Comparison of ENCODE assay signal across 8 mouse cellular contexts in the genomic region with DNA sequence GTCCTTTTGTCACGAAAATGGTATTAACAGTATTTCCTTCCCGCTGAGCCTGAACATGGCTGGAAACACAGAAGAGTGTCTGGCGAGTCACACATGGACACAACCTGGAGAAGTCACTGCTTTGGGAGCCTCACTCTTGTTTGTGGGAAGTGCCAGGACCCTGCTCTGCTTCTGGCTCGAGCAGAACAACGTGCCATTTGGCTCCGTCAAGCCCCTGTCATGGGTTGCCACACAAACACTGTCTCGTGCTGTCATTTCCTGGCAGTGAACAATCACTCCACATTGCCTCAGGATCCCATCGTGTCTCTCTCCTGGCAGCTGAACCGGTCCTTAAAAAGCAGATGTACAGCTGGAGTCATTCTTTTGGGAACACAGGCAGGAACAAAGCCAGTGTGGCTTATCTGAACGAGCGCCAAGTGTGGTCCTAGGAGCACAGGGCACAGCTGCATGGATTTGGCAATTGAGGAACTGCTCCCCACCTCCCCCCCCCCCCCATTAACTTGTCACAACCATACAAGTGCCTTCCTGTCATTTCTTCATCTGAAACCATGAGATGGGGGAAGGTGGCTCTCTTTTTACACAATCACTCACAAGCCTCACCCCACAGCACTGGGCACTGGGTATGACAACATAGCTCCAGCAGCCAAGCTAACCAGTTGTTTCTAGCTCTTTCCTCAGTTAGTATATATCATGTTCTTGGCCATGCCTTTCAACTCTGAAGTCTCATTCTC. TPM values are rescaled to one million over a fixed set of nuclear protein-coding genes. Genes with fewer than 3 reads are reported as not detected.
DNase-seq lines count a peak whose midpoint lies in the region; ATAC-seq and TF ChIP-seq lines count a peak whose summit lies in the region.

No protein-coding gene starts in this region.

- intact Hi-C loops in heart, postnatal 10 days (cut with DNase I): loop anchor here (1.0 to 2.0 kb wide), 2 partner anchors 35 to 70 kb away; partner anchors contain the start of gene H3f3a

- peak; percentile 30 for ATAC-seq in forebrain, embryonic 14.5 days
- ATAC-seq in liver, embryonic 16.5 days (ENCODE audit: low read depth): no peak
- 0 out of 2 replicates have a peak, but pooled peaks have one; percentile 3 for ATAC-seq in neural tube, embryonic 11.5 days (ENCODE audit: insufficient read depth, low FRiP score, low TSS enrichment)

- peak; percentile 56 for DNase-seq in c-Kit-positive CD71-positive TER-119-positive erythroid progenitor cells, embryonic 14.5 days (ENCODE audit: low spot score)
- DNase-seq in forebrain, embryonic 14.5 days (ENCODE audit: low spot score): peak; percentile 84
- peak; percentile 85 for DNase-seq in heart, postnatal 10 days
- DNase-seq in kidney, postnatal 36 days: peak; percentile 40 to 49
- DNase-seq in neural tube, embryonic 11.5 days (ENCODE audit: low spot score): peak; percentile 56
- DNase-seq in thymus, adult 18-20 months: peak; percentile 45 to 60

- H3K4me3 ChIP-seq in E14TG2a.4 (replicated peaks; ENCODE audit: low read length): peak overlapping the region; percentile 61
- peak overlapping the region; percentile 29 for H3K4me3 ChIP-seq in forebrain, embryonic 14.5 days (ENCODE audit: low read depth, low read length)
- H3K4me3 ChIP-seq in liver, embryonic 16.5 days (ENCODE audit: low read depth, low read length): peak overlapping the region; percentile 54
- peak overlapping the region; percentile 23 for H3K4me3 ChIP-seq in neural tube, embryonic 11.5 days (ENCODE audit: low read depth, low read length)

- no peaks in the 10 kb centered on the region for H3K27me3 ChIP-seq in E14TG2a.4 (ENCODE audit: insufficient read depth, low read length)
- no peaks in the 10 kb centered on the region for H3K27me3 ChIP-seq in forebrain, embryonic 14.5 days (replicated peaks; ENCODE audit: control insufficient read depth, insufficient read depth, low read length)
- no peaks in the 10 kb centered on the region for H3K27me3 ChIP-seq in liver, embryonic 16.5 days (ENCODE audit: control insufficient read depth, insufficient read depth, low read depth, low read length)
- H3K27me3 ChIP-seq in neural tube, embryonic 11.5 days (ENCODE audit: control insufficient read depth, insufficient read depth, low read length): no peaks in the 10 kb centered on the region

- TF ChIP-seq CTCF in E14TG2a.4 (conservative IDR thresholded peaks at IDR 0.05; ENCODE audit: low read length): no peak

- H3K4me1 ChIP-seq in E14TG2a.4 (replicated peaks; ENCODE audit: low read depth, low read length): peaks cover 55% of the 10 kb centered on the region
- peaks cover 33% of the 10 kb centered on the region for H3K4me1 ChIP-seq in forebrain, embryonic 14.5 days (ENCODE audit: control insufficient read depth, insufficient read depth, low read length)
- peaks cover 37% of the 10 kb centered on the region for H3K4me1 ChIP-seq in liver, embryonic 16.5 days (ENCODE audit: control insufficient read depth, low read depth, low read length)
- peaks cover 27% of the 10 kb centered on the region for H3K4me1 ChIP-seq in neural tube, embryonic 11.5 days (ENCODE audit: control insufficient read depth, insufficient read depth, low read length)

- H3K9me3 ChIP-seq in E14TG2a.4 (ENCODE audit: low read length): no peaks in the 10 kb centered on the region
- no peaks in the 10 kb centered on the region for H3K9me3 ChIP-seq in forebrain, embryonic 14.5 days (replicated peaks; ENCODE audit: control insufficient read depth, low read length)
- H3K9me3 ChIP-seq in liver, embryonic 16.5 days (replicated peaks; ENCODE audit: control insufficient read depth, low read length): no peaks in the 10 kb centered on the region
- H3K9me3 ChIP-seq in neural tube, embryonic 11.5 days (ENCODE audit: control insufficient read depth, low read length): no peaks in the 10 kb centered on the region

- WGBS in forebrain, embryonic 14.5 days: 7% methylated on average over 11 of the region's 11 CpGs
- 5% methylated on average over 11 of the region's 11 CpGs for WGBS in liver, embryonic 16.5 days (ENCODE audit: insufficient replicate concordance)
- WGBS in neural tube, embryonic 11.5 days: 20% methylated on average over 11 of the region's 11 CpGs

- peaks cover 16% of the 10 kb centered on the region for H3K36me3 ChIP-seq in E14TG2a.4 (ENCODE audit: insufficient read depth, low read length)
- H3K36me3 ChIP-seq in forebrain, embryonic 14.5 days (ENCODE audit: control insufficient read depth, insufficient read depth, low read length): no peaks in the 10 kb centered on the region
- peaks cover 2% of the 10 kb centered on the region; the same call in 1 of the 2 replicates for H3K36me3 ChIP-seq in liver, embryonic 16.5 days (ENCODE audit: control insufficient read depth, insufficient read depth)
- no peaks in the 10 kb centered on the region for H3K36me3 ChIP-seq in neural tube, embryonic 11.5 days (ENCODE audit: control insufficient read depth, insufficient read depth, low read length)

- H3K27ac ChIP-seq in forebrain, embryonic 14.5 days (ENCODE audit: low read depth, low read length): peak overlapping the region; percentile 97
- peak overlapping the region; percentile 95 for H3K27ac ChIP-seq in liver, embryonic 16.5 days (ENCODE audit: low read length)
- peak overlapping the region; percentile 90 for H3K27ac ChIP-seq in neural tube, embryonic 11.5 days (ENCODE audit: low read depth, low read length)

- peak overlapping the region; percentile 66 for H3K9ac ChIP-seq in forebrain, embryonic 14.5 days (ENCODE audit: low read length)
- peak overlapping the region; percentile 75 for H3K9ac ChIP-seq in liver, embryonic 16.5 days (ENCODE audit: low read depth, low read length)
- H3K9ac ChIP-seq in neural tube, embryonic 11.5 days (ENCODE audit: low read length): peak overlapping the region; percentile 61

- peak overlapping the region; percentile 71 for H3K4me2 ChIP-seq in forebrain, embryonic 14.5 days (ENCODE audit: low read length)
- peak overlapping the region; percentile 78 for H3K4me2 ChIP-seq in liver, embryonic 16.5 days (ENCODE audit: low read depth, low read length)
- peak overlapping the region; percentile 55 for H3K4me2 ChIP-seq in neural tube, embryonic 11.5 days (ENCODE audit: low read depth)

RNA-seq across cellular contexts. Expression of gene Sde2, which starts 2.3 kb away (rescaled TPM):
- polyA plus RNA-seq in forebrain, embryonic 14.5 days (2014; fragmentation: Nextera tagmentation; extraction: Ambion mirVana): 22.7 and 25.5 TPM in 2 replicates
- 10 to 100 TPM; 15.1 to 15.8 TPM for total RNA-seq in heart, postnatal 10 days (2021)
- 20.9 and 21.5 TPM in 2 replicates for polyA plus RNA-seq in liver, embryonic 16.5 days (2015; fragmentation: Nextera tagmentation; extraction: Ambion mirVana)
- polyA plus RNA-seq in neural tube, embryonic 11.5 days (2014; fragmentation: Nextera tagmentation; extraction: Ambion mirVana): 34.7 and 37.8 TPM in 2 replicates

RNA-seq across cellular contexts. Expression of gene H3f3a, which starts 34.9 kb away (rescaled TPM):
- polyA plus RNA-seq in forebrain, embryonic 14.5 days (2014; fragmentation: Nextera tagmentation; extraction: Ambion mirVana): 4,992 and 5,015 TPM in 2 replicates
- total RNA-seq in heart, postnatal 10 days (2021): 100 to 1,000 TPM; 868 to 930 TPM
- 2,020 and 2,074 TPM in 2 replicates for polyA plus RNA-seq in liver, embryonic 16.5 days (2015; fragmentation: Nextera tagmentation; extraction: Ambion mirVana)
- polyA plus RNA-seq in neural tube, embryonic 11.5 days (2014; fragmentation: Nextera tagmentation; extraction: Ambion mirVana): 3,301 and 3,463 TPM in 2 replicates

RNA-seq across cellular contexts. Expression of gene Lefty2, which starts 44.2 kb away (rescaled TPM):
- polyA plus RNA-seq in forebrain, embryonic 14.5 days (2014; fragmentation: Nextera tagmentation; extraction: Ambion mirVana): 2.4 and 2.5 TPM in 2 replicates
- under 1 TPM in 1 of 2 experiments, not detected in 1; 0.27 TPM for total RNA-seq in heart, postnatal 10 days (2021)
- not detected in 2 replicates for polyA plus RNA-seq in liver, embryonic 16.5 days (2015; fragmentation: Nextera tagmentation; extraction: Ambion mirVana)
- not detected in 2 replicates for polyA plus RNA-seq in neural tube, embryonic 11.5 days (2014; fragmentation: Nextera tagmentation; extraction: Ambion mirVana)

RNA-seq across cellular contexts. Expression of gene Pycr2, which starts 55.4 kb away (rescaled TPM):
- polyA plus RNA-seq in forebrain, embryonic 14.5 days (2014; fragmentation: Nextera tagmentation; extraction: Ambion mirVana): 83.2 and 94.0 TPM in 2 replicates
- total RNA-seq in heart, postnatal 10 days (2021): 10 to 100 TPM; 16.7 to 17.4 TPM
- 81.2 and 83.4 TPM in 2 replicates for polyA plus RNA-seq in liver, embryonic 16.5 days (2015; fragmentation: Nextera tagmentation; extraction: Ambion mirVana)
- 94.7 and 113 TPM in 2 replicates for polyA plus RNA-seq in neural tube, embryonic 11.5 days (2014; fragmentation: Nextera tagmentation; extraction: Ambion mirVana)
